Mouse (Mus musculus) frontal cortex, postnatal 36 days (tissue): Measurements from ENCODE around the gene Eppin.

Experiments used
- DNase-seq, 2 experiments: peaks; one replicate each; pipeline ENCODE4 v3.0.0; 2022; ENCODE audit warnings: low spot score in 2 of 2

Gene Eppin

GRCm38 (mm10) chr2:164560106-164560505 is 33.3 kb downstream of the Eppin start:
- DNase-seq = no peak

GRCm38 (mm10) chr2:164558991-164559645 is 34.3 kb downstream of the Eppin start:
- DNase-seq = no peak

GRCm38 (mm10) chr2:164558426-164558825 is 35.0 kb downstream of the Eppin start:
- DNase-seq = peak; percentile 31 to 68

- no peak for DNase-seq
Measured at GRCm38 (mm10) chr2:164551502-164551901, 41.9 kb downstream of the Eppin start.

GRCm38 (mm10) chr2:164550895-164551269 is 42.5 kb downstream of the Eppin start:
- DNase-seq = no peak

GRCm38 (mm10) chr2:164549963-164550894 is 43.2 kb downstream of the Eppin start:
- peak in 1 of 2 experiments; percentile 66 for DNase-seq

GRCm38 (mm10) chr2:164549338-164549737 is 44.1 kb downstream of the Eppin start:
- DNase-seq = no peak

GRCm38 (mm10) chr2:164544454-164545097 is 48.8 kb downstream of the Eppin start:
- DNase-seq = no peak

GRCm38 (mm10) chr2:164543745-164544144 is 49.6 kb downstream of the Eppin start:
- DNase-seq = no peak

- no peak for DNase-seq
Measured at GRCm38 (mm10) chr2:164542598-164542997, 50.8 kb downstream of the Eppin start.

- peak; percentile 68 to 85 for DNase-seq
Measured at GRCm38 (mm10) chr2:164542132-164542531, 51.3 kb downstream of the Eppin start.

GRCm38 (mm10) chr2:164540652-164541427 is 52.6 kb downstream of the Eppin start:
- DNase-seq = no peak
